Mouse (Mus musculus) megakaryocyte-erythroid progenitor cell, adult 5-6 weeks (primary cell): ENCODE results near the gene Dact1. TPM values are rescaled to one million over a fixed set of nuclear protein-coding genes. Genes with fewer than 3 reads are reported as not detected.

Experiments
- ATAC-seq: replicated peaks from 2 replicates; pipeline ENCODE4 v1.8.0; 2016; ENCODE audit warnings: mild to moderate bottlenecking, inconsistent platforms; ENCODE audit not compliant: severe bottlenecking, poor library complexity, low FRiP score, low TSS enrichment
- total RNA-seq, 2 experiments: library from RNA; stranded (forward) in 1 of 2; stranded (reverse) in 1 of 2; fragments of 200-1000, 215-1000 nt in 1 of 2; fragments of >200 nt in 1 of 2; fragmentation: Nextera tagmentation in 1 of 2; gene quantifications; 2 replicates each; pipeline ENCODE4 v1.2.3; 2014 to 2017

Gene Dact1
- total RNA-seq (2014; fragmentation: Nextera tagmentation) (1.0 and 1.3 TPM in 2 replicates), total RNA-seq (2017) (0.47 and 1.9 TPM in 2 replicates)

GRCm38 (mm10) chr12:71309581-71310067, at the start of gene Dact1:
Dact1 (plus strand) TSS chr12:71309884.
- peak; percentile 86 for ATAC-seq

GRCm38 (mm10) chr12:71264211-71264610, 45.5 kb upstream of the Dact1 start:
- ATAC-seq = no peak

GRCm38 (mm10) chr12:71269367-71269766, 40.3 kb upstream of the Dact1 start:
- ATAC-seq = no peak

DNA sequence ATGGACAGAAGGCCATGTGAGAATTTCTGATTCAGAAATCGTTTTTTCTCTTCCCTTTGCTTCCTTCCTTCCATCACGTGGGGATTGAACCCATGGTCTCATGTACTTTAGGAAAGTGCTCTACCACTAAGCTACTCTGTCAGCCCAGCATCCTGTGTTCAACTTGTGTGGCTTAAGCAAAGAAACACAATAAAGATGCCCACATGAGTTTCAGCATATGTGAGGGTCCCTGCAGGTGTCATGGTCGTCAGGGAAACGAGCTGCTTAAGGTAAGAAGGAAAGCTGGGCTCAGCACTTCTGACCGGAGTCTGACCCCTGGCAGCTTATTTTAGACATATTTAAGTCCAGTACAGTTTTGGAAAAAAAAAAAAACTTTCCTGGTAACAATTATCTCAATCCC, 38.6 kb upstream of the Dact1 start:
- no peak for ATAC-seq

DNA sequence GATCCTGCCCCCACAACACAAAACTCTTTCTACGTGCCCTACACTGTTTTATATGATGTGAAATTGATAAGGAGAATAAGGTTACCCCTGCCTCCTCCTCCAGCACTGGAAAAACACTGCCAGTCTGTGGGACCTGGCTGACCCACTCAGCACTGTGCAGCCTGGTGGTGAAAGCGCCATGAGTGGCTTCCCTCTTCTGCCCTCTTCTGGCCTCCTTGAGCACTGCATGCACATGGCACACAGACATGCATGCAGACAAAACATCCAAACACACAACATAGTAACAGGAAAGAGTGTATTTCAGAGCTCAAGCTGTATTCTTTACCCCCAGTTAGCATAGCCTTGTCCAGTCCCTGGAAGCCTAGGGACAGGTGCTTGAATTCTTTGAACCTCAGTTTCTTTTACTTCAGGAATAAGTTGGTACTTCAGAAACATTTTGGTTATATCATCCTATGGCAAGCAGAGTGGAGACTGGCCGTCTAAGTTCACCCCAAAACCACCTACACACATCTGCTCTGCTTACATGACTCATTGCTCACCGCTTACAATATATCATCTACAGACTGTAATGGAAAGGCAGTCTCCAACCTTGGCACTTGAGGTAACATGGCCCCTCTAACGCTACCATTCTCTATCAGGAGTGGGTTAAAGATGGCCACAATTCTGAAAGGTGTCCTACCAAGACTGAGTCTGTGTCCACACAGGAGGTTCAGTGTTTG, 35.0 kb upstream of the Dact1 start:
- ATAC-seq = no peak

GRCm38 (mm10) chr12:71275906-71276595, 33.6 kb upstream of the Dact1 start:
- peak; percentile 74 for ATAC-seq

GRCm38 (mm10) chr12:71279521-71280262, 30.0 kb upstream of the Dact1 start:
- ATAC-seq = no peak

- ATAC-seq = no peak
Measured at GRCm38 (mm10) chr12:71281201-71281768, 28.4 kb upstream of the Dact1 start.

GRCm38 (mm10) chr12:71285399-71285798, 24.3 kb upstream of the Dact1 start:
- ATAC-seq = no peak

DNA sequence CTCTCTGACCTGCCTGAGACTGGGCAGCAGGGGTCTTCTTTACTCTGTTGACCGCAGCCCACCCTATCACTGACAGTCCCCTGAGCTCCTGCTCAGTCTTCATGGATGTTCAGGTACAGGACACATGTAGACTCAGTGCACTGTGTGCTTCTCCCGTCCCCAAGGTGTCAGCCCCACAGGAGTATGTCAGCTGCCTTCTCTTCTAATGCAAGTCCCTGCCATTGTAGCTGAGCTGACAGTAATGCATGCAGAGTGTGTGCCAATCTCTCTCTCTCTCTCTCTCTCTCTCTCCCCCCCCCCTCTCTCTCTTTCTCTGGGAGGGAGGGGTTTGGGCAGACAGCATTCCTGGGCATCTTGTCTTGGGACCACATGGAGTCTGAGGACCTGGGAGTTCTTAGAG, 19.2 kb upstream of the Dact1 start:
- no peak for ATAC-seq

GRCm38 (mm10) chr12:71293960-71294942, 15.4 kb upstream of the Dact1 start:
- ATAC-seq = peak; percentile 87

DNA sequence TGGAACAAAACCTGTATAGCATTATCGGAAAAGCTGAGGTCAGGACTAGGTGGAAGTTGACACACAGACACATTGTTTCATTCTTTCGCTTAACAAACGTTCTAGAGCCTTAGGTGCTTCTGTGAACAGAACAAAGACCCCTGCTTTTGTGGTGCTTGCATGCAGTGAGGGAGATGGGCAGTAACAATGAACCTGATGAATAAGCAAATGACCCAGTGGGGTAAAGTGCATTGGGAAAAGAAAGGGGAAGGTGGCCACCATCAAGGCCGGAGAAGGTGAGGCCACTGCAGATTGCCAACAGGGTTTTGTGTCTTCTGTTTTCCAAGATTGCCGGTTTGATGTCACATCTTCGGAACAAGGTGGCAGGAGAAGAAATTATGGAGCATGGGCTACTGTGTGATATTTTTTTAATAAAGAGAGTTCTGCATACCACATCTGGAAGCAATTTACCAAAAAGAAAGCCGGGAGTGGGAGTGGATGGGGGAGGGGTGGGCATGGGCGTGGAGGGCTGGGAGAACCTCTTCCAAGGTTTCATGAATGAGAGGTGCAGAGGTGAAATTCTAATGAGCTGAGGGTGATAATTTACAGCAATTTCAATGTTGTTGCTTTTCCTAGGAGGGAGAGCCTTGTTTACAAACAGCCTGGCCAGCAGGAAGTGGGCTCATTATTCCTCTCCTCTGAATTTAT, 12.7 kb upstream of the Dact1 start:
- ATAC-seq = no peak

GRCm38 (mm10) chr12:71310068-71310931, 616 bp downstream of the Dact1 start:
- 0 out of 2 replicates have a peak, but pooled peaks have one; percentile 4 for ATAC-seq

DNA sequence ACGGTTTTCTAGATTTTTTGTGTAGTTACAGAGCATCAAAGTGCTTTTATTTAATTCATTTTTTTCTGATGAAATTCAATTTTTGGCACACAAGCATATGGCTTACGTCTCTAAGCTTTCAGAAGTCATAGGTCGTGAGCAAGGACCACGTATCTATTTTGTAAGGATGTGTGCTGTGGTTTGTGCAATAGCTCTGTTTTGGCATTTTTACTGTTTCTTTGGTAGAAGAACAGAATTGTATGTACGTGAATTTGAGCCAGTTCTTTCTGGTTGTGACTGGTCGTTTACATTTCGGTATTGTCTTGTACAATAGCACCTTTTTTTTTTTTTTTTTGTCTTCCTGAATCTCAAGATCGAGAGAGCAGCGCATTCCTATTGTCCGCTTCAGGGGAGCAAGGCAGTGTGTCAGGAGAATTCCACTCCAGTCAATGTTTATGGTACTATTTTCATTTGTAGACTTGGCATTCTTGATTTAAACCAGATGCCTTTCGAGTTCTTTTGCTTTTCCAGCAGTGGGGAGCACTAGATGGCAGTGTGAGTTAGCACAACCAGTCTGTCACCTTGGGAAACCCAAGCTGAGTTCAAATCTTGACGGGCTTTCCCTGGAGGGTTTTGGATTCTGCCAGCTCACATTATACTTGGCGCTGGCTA, 1.7 kb downstream of the Dact1 start:
- no peak for ATAC-seq

DNA sequence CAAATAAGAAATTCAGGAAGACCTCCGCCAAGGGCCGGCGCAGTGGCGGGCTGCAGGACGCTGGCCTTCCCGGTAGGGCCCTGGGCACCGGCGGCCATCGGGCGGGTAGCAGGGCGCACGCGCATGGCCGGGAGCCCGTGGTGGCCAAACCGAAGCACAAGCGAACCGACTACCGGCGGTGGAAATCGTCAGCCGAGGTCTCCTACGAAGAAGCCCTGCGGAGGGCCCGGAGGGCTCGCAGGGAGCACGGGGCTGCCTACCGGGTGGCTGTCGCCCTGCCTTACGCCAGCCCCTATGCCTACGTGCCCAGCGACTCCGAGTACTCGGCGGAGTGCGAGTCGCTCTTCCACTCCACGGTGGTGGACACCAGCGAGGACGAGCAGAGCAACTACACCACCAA, 8.6 kb downstream of the Dact1 start:
- ATAC-seq = no peak

DNA sequence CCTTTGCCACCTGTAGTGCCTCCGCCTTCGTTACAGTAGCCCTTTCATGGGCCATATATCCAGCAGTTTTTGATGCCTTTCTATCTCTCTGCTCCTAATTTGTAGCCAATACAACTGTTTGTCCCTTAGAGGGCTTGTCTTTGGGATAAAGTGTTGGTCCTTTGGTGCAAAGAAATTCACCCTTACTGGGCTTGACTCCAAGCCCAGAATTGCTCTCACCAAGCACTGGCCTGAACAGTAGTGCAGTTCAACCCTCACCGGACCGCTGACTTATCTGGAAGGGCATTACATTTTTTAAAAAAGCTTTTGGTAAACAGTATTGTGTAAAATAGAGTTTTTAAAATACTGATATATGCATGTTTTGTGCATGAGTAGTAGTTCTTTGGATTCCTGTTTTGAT, 9.9 kb downstream of the Dact1 start:
- ATAC-seq = no peak

DNA sequence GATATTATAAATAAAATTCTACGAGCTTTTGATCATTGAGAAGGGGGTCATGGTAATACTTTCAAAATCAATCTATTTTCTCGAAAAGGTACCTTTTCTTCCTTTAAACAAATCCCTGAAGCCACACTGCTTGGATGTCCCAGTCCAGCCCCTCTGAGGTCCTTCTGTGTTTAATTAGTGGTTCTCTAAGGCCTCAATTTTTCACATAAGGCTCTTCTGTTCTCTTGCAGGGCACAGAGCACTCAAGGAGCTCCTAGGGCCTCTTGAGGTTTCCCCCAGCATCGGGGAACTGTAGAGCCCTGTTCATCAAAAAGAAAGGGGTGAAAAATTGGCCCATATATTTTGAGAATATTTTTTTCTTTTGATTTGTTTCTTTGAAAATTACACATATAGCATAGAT, 23.0 kb downstream of the Dact1 start:
- no peak for ATAC-seq
